Mouse (Mus musculus) subcutaneous adipose tissue, adult 2 months (tissue): ENCODE data around the gene Cwc25. TPM values are rescaled to one million over a fixed set of nuclear protein-coding genes. Genes with fewer than 3 reads are reported as not detected.

Source experiments
- polyA plus RNA-seq: library from polyadenylated mRNA; depleted of rRNA; stranded (reverse); fragments of >200 nt; gene quantifications from 2 replicates; pipeline ENCODE4 v1.2.3, GENCODE M21; 2012; ENCODE audit warnings: low replicate concordance; rRNA removed

The Cwc25 gene
- 8.0 and 11.9 TPM in 2 replicates for polyA plus RNA-seq

DNA sequence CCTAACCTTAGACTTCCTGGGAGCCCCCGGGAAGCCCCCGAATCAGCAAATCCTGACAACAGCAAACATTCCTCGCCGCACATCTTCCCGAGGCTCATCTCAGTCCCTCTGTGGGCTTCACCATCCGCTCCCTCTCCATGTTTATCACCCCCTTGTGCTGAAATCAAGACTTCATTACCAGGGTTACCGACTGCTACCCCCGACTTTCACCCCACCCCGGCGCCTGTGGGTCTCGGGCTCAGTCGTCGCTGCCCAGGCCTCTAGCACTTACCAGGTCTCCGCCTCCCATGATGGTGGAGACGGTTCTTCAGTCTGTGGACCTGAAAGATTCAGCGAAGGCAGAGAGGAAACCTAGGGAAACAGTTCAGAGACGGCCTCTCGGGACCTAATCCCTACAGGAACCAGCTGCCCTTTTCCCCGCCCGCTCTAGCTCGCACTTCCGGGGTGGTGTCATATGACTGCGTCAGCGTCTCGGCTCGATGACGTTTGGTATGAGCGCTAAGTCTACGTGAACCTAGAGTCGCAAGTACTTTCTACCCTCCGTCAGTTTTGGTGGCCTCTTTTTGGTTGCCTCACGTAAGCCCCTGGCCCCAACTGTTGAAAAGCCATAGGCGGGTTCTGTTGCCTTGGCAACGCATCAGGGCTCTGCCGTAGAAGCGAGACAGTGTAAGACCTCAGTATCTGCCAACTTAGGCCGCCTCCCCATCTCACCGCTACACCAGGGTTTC is at the start of gene Cwc25:
Gene Cwc25, minus strand, starts transcription at position 403 of the 728 bp plus-strand sequence.

DNA sequence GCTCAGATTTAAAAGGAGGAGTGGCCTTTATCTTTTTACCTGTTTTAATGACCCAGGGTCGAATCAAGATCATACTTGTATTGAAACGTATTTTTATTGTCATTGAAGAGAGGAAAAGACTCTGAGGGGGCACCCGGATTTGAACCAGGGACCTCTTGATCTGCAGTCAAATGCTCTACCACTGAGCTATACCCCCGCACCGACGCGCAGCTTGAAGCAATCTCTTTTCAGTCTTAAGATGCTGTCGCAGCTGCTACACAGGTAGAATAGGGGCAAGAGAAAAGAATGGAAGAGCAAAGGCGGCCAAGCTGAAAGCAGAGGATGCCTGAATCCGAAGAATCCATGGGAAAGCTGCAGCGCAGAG is 32.4 kb upstream of the Cwc25 start, which contains the start of gene Lasp1:
Gene Lasp1, plus strand, starts transcription at position 219 of the 364 bp plus-strand sequence.

GRCm38 (mm10) chr11:97781832-97782563 is 15.6 kb upstream of the Cwc25 start, which contains the start of gene Rpl23:
Gene Rpl23, minus strand, starts transcription at chr11:97782437.

GRCm38 (mm10) chr11:97775808-97776496 is 9.6 kb upstream of the Cwc25 start, which contains the start of gene 1700001P01Rik:
Gene 1700001P01Rik, minus strand, starts transcription at chr11:97775918.

GRCm38 (mm10) chr11:97744063-97744717 is 22.2 kb downstream of the Cwc25 start, which contains the start of gene Pip4k2b:
Gene Pip4k2b, minus strand, starts transcription at chr11:97744704.

DNA sequence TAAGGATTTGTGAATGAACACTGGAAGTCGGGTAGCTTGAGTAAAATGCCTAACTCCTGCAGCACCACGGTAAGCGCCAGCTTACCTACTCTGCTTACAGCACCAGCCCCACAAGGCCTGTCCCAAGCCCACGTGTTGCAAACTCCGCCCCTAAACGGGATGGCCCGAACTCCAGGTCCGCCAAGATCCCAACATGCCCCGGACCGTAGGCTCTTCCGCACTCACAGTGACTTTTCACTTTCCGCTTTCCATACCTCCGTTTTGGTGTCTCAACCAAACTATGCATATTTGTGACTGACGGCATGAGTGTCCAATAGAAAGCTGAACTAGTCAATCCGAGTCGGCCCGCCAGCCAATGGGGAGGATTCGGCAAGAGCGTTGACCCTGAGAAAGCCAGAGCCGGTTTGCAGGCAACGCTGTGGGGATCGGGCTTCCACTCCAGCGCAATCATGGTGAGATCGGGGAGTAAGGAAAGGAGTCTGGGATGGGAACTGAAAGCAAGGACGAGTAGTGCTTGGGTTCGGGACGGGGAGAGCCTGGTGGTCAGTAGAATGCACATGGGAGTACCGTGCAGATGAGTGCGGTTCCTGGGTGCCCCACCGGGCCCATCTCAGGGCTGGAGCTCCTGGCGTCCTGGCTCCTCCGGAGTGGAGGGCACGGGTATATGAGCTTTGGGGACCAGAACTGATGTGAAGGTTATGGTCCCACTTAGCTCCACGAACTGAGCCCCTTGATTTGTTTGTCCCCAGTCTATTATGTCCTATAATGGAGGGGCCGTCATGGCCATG is 63.1 kb downstream of the Cwc25 start, which contains the start of gene Psmb3:
Gene Psmb3, plus strand, starts transcription at position 361 of the 788 bp plus-strand sequence.

DNA sequence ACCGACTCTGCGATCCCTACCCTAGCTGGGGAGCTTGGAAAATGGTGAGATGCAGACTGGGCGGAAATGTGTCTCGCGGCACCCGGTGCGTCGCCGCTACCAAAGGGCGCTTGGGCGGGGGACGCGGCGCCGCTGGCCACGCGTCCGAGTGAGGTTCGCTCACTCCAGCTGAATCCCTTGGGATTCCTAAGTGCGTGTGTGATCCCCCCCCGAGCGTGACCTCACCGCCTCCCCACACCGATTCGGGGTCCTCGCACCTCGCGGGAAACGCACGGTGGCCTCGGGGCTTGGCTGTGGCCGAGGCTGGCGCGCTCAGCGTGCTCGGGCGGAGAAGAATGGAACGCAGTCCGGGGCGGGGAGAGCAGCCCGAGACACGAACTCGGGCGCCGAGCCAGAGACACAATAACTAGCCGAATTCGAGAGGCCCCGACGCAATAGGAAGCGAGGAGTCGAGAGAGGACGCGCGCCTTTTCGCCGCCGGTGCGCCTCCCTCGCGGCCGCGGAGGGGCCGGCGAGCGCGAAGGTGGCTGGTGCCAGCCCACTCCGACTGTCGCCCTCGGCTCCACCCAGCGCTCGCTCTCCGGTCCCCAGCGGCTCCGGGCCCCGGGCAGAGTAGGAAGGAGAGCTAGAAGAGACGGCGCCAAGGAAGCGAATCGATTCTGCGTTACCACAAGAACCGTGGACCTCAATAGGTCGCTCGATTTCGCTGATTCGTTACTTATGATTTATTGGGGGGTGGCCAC is 66.2 kb downstream of the Cwc25 start, which contains the start of gene Pcgf2:
Gene Pcgf2, minus strand, starts transcription at position 495 of the 743 bp plus-strand sequence.

Other genes starting within 250 kb of the Cwc25 start
- 0.36 and 1.1 TPM in 2 replicates for gene Srcin1, start 190.4 kb downstream of the Cwc25 start, polyA plus RNA-seq
- 0.30 and 1.7 TPM in 2 replicates for gene Epop, start 136.9 kb downstream of the Cwc25 start, polyA plus RNA-seq
- 30.3 and 50.1 TPM in 2 replicates for gene Mllt6, start 103.1 kb downstream of the Cwc25 start, polyA plus RNA-seq
- 95.9 and 191 TPM in 2 replicates for gene Cisd3, start 80.7 kb downstream of the Cwc25 start, polyA plus RNA-seq
- 22.7 and 72.3 TPM in 2 replicates for gene Pcgf2, start 66.1 kb downstream of the Cwc25 start, polyA plus RNA-seq
- gene Psmb3, start 63.2 kb downstream of the Cwc25 start, polyA plus RNA-seq = 423 and 446 TPM in 2 replicates
- gene Pip4k2b, start 21.9 kb downstream of the Cwc25 start, polyA plus RNA-seq = 18.1 and 27.7 TPM in 2 replicates
- 0.32 TPM in 1 of 2 replicates, not detected in the other for gene 1700001P01Rik, start 9.4 kb upstream of the Cwc25 start, polyA plus RNA-seq
- 83.7 and 182 TPM in 2 replicates for gene Rpl23, start 15.9 kb upstream of the Cwc25 start, polyA plus RNA-seq
- gene Lasp1, start 32.4 kb upstream of the Cwc25 start, polyA plus RNA-seq = 134 and 175 TPM in 2 replicates
- gene B230217C12Rik, start 74.2 kb upstream of the Cwc25 start, polyA plus RNA-seq = 2.0 and 12.6 TPM in 2 replicates
- gene Fbxo47, start 117.6 kb upstream of the Cwc25 start, polyA plus RNA-seq = 0.54 and 0.62 TPM in 2 replicates
- gene Plxdc1, start 219.9 kb upstream of the Cwc25 start, polyA plus RNA-seq = 3.9 and 8.7 TPM in 2 replicates
- 2.8 and 5.9 TPM in 2 replicates for gene Arl5c, start 229.6 kb upstream of the Cwc25 start, polyA plus RNA-seq